Mouse (Mus musculus) stomach, postnatal 0 days (tissue): ENCODE data around the gene Pwp1.

Experiments
- CTCF ChIP-seq: IDR thresholded peaks from 2 replicates; pipeline ENCODE4 v1.5.1; 2016; ENCODE audit warnings: antibody characterized with exemption, low read depth, mild to moderate bottlenecking, moderate library complexity
- EP300 ChIP-seq: optimal IDR thresholded peaks from 2 replicates; pipeline ENCODE3; 2016; ENCODE audit warnings: antibody characterized with exemption

DNA sequence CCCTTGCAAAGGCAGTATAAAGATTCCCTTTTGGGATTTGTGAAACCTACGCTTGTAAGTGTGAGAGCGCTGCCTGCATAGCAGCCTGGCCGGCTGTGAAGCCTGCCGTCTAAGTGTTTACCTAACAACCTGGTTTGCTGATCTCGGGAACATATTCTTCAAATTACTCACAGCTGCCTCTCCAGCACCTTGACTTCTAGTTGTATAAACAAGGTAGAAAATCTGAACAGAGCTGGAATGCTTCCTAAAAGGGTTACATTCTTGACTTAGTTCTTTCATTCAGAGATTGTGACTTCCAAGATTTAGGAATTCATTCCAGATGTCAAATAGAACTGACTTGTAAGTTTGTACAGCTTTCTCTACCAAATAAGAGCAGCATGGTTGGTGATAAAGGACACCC lies 46.5 kb downstream of the Pwp1 start:
- TF ChIP-seq CTCF = no peak
- no peak for TF ChIP-seq EP300
